Mouse (Mus musculus): Measurements from ENCODE around the gene Hoxa4.

DNA sequence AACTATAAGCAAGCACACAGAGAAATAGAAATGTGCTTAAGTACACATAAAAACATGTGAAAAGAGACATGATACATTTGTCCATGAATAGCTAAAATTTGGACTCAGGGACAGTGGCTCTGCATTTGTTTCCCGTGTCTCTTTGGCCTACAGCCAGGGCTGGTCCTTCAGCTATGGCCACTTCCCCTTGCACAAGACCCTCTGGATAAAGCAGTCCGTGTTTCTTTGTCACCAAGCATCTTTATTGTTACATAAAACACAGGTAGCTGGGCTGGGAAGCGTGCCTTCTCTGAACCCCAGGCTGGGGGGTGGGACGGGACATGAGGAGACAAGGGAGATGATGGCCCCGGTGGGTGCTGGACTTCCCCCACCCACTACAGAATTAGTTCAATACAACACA, 22.7 kb upstream of the Hoxa4 start:
- TF ChIP-seq ZNF384 (IDR thresholded peaks at IDR 0.05; ENCODE audit: low read depth, low read length) (no peak), EP300 (IDR thresholded peaks at IDR 0.05; ENCODE audit: low read length) (no peak), CTCF (conservative IDR thresholded peaks at IDR 0.05 in 1 of 2, IDR thresholded peaks at IDR 0.05 in 1 of 2; ENCODE audit: low read depth in 2 of 2, low read length in 2 of 2) (no peak), NRF1 (IDR thresholded peaks at IDR 0.05; ENCODE audit: low read depth, low read length) (no peak), KAT2A (IDR thresholded peaks at IDR 0.05; ENCODE audit: insufficient replicate concordance, low read length) (no peak), ZC3H11A (IDR thresholded peaks at IDR 0.05; ENCODE audit: low read depth, low read length) (no peak), RAD21 (IDR thresholded peaks at IDR 0.05; ENCODE audit: low read depth, low read length) (no peak), UBTF (IDR thresholded peaks at IDR 0.05; ENCODE audit: low read depth, low read length) (no peak), NELFE (IDR thresholded peaks at IDR 0.05; ENCODE audit: low read depth, low read length) (no peak), ZKSCAN1 (IDR thresholded peaks at IDR 0.05; ENCODE audit: borderline replicate concordance, low read depth, low read length) (no peak), POLR2A (IDR thresholded peaks at IDR 0.05; ENCODE audit: low read depth, low read length) (no peak), HCFC1 (IDR thresholded peaks at IDR 0.05; ENCODE audit: low read depth, low read length) (no peak)

Measured in CH12.LX (cell line).